Mouse (Mus musculus): ENCODE measurements around the gene Dazap2. TPM values are rescaled to one million over a fixed set of nuclear protein-coding genes. Genes with fewer than 3 reads are reported as not detected.

Dazap2 gene
- total and polyA plus RNA-seq, 3 experiments = 56.0 to 213 (median 159) TPM

DNA sequence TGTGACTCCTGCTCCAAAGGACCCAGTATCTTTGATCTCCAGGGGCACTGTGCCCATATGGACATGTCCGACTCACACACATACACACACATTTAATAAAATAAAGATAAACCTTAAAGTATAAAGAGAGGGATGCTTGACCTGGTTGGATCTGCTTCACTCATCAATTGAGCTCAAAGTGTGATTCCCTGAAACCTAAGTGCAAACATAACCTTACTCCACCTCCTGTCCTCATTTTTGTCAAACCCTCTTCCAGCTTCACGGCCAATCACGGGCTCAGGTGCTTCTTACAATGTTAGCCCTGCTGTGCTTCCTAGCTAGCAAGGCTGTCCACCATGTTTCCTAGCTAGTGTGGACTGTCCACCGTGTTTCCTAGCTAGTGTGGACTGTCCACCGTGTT, 40.1 kb downstream of the Dazap2 start:
- Histone ChIP-seq H3K4me2 (ENCODE audit: insufficient read depth, low read depth, poor library complexity, severe bottlenecking) (no peak overlapping the region), H3K27me3 (replicated peaks) (no peaks in the 10 kb centered on the region), H3K36me3 (replicated peaks in 1 of 2; ENCODE audit: control insufficient read depth in 1 of 2, insufficient read depth in 1 of 2, low read length in 1 of 2) (peaks cover 84 to 88% of the 10 kb centered on the region in 2 experiments), H3K9me3 (replicated peaks; ENCODE audit: low read length) (no peaks in the 10 kb centered on the region), H3K79me2 (replicated peaks; ENCODE audit: control insufficient read depth, extremely low read depth, insufficient read depth, poor library complexity, severe bottlenecking) (no peaks in the 10 kb centered on the region), H3K9ac (ENCODE audit: insufficient read depth, low read depth) (no peak overlapping the region), H3K27ac (ENCODE audit: insufficient read depth, low read depth) (no peak overlapping the region), H3K4me1 (ENCODE audit: control insufficient read depth in 1 of 2, insufficient read depth in 2 of 2) (peaks cover 0 to 2% of the 10 kb centered on the region in 2 experiments; a peak in 2 of 4 replicates), H3K4me3 (replicated peaks in 1 of 3; ENCODE audit: low read depth in 2 of 3, low read length in 2 of 3, poor library complexity in 1 of 3) (no peak overlapping the region)
- TF ChIP-seq NRF1 (IDR thresholded peaks at IDR 0.05; ENCODE audit: low read depth, low read length) (no peak), RAD21 (IDR thresholded peaks at IDR 0.05; ENCODE audit: low read depth, low read length) (no peak), USF1 (IDR thresholded peaks at IDR 0.05; ENCODE audit: low read depth, low read length) (no peak), CHD2 (IDR thresholded peaks at IDR 0.05; ENCODE audit: low read length) (no peak), TCF12 (IDR thresholded peaks at IDR 0.05; ENCODE audit: low read depth, low read length) (no peak), ZKSCAN1 (IDR thresholded peaks at IDR 0.05; ENCODE audit: borderline replicate concordance, low read depth, low read length) (no peak), USF2 (conservative IDR thresholded peaks at IDR 0.05; ENCODE audit: low read depth, low read length) (no peak), MAFK (IDR thresholded peaks at IDR 0.05; ENCODE audit: insufficient replicate concordance, low read length) (no peak), GABPA (IDR thresholded peaks at IDR 0.05; ENCODE audit: insufficient replicate concordance, low read depth, low read length) (no peak)
- no peak for DNase-seq (ENCODE audit: extremely low read depth)
- dilution Hi-C loops (cut with MboI; ENCODE audit: extremely low pct_ligation_motif_present, extremely low pct_unique_long_range_greater_than_20kb, low sequenced_read_pairs) (no loop called here), in situ Hi-C loops (cut with MboI; ENCODE audit: low pct_ligation_motif_present, low pct_unique_long_range_greater_than_20kb, low sequenced_read_pairs) (no loop called here)

DNA sequence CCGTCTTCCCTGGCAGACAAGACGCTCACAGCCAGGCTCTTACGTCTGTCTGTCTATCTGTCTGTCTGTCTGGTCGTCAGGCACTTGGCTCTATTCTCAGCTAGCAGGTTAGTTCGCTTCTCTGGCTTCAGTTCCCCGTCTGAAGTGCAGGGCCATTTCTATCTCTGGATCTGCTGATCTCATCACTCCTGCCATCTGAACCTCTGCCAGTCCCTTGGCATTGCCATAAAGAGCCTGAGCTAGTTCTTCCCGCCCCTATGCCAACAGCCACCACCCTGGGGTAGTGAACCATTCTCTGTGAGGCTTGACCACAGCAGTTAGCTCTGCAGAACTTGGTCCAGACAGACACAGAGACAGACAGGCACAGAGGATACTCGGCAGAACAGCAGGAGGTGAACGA, 45.2 kb downstream of the Dazap2 start:
- Histone ChIP-seq H3K9ac (ENCODE audit: insufficient read depth, low read depth) (no peak overlapping the region), H3K79me2 (replicated peaks; ENCODE audit: control insufficient read depth, extremely low read depth, insufficient read depth, poor library complexity, severe bottlenecking) (peaks cover 13% of the 10 kb centered on the region; the same call in 1 of the 2 replicates), H3K4me2 (ENCODE audit: insufficient read depth, low read depth, poor library complexity, severe bottlenecking) (no peak overlapping the region), H3K36me3 (replicated peaks in 1 of 2; ENCODE audit: control insufficient read depth in 1 of 2, insufficient read depth in 1 of 2, low read length in 1 of 2) (peaks cover 60 to 87% of the 10 kb centered on the region in 2 experiments), H3K4me3 (replicated peaks in 1 of 3; ENCODE audit: low read depth in 2 of 3, low read length in 2 of 3, poor library complexity in 1 of 3) (no peak overlapping the region), H3K9me3 (replicated peaks; ENCODE audit: low read length) (no peaks in the 10 kb centered on the region), H3K27me3 (replicated peaks) (no peaks in the 10 kb centered on the region), H3K4me1 (ENCODE audit: control insufficient read depth in 1 of 2, insufficient read depth in 2 of 2) (peaks cover 14 to 48% of the 10 kb centered on the region in 2 experiments), H3K27ac (ENCODE audit: insufficient read depth, low read depth) (no peak overlapping the region)
- no peak for DNase-seq (ENCODE audit: extremely low read depth)
- TF ChIP-seq USF1 (IDR thresholded peaks at IDR 0.05; ENCODE audit: low read depth, low read length) = no peak
- in situ Hi-C loops (cut with MboI; ENCODE audit: low pct_ligation_motif_present, low pct_unique_long_range_greater_than_20kb, low sequenced_read_pairs) = no loop called here
- dilution Hi-C loops (cut with MboI; ENCODE audit: extremely low pct_ligation_motif_present, extremely low pct_unique_long_range_greater_than_20kb, low sequenced_read_pairs) = no loop called here

DNA sequence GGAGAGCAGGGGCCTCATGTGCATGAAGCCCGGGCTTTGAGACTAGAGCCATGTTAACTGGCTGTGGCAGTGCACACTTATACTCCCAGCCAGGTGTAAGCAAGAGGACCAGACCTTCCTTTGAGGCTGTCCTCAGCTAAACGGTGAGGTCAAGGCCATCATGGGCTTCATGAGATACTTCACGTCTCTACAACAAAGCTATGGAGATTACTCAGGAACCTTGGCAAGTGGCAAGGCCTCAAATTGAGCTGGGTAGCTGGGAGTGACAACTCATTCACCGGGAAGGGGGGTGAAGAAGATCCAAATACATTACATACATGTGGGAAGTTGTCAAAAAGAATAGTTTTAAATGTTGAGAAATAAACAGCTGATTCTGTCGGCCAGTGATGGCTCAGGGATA, 45.7 kb downstream of the Dazap2 start:
- no peak overlapping the region for H3K27ac ChIP-seq (ENCODE audit: insufficient read depth, low read depth)
- no peak for DNase-seq (ENCODE audit: extremely low read depth)
- H3K9ac ChIP-seq (ENCODE audit: insufficient read depth, low read depth) = no peak overlapping the region
- in situ Hi-C loops (cut with MboI; ENCODE audit: low pct_ligation_motif_present, low pct_unique_long_range_greater_than_20kb, low sequenced_read_pairs) (no loop called here), dilution Hi-C loops (cut with MboI; ENCODE audit: extremely low pct_ligation_motif_present, extremely low pct_unique_long_range_greater_than_20kb, low sequenced_read_pairs) (no loop called here)
- no peaks in the 10 kb centered on the region for H3K27me3 ChIP-seq (replicated peaks)
- no peaks in the 10 kb centered on the region for H3K9me3 ChIP-seq (replicated peaks; ENCODE audit: low read length)
- H3K4me2 ChIP-seq (ENCODE audit: insufficient read depth, low read depth, poor library complexity, severe bottlenecking) = no peak overlapping the region
- H3K4me1 ChIP-seq (ENCODE audit: control insufficient read depth in 1 of 2, insufficient read depth in 2 of 2) = peaks cover 17 to 53% of the 10 kb centered on the region in 2 experiments
- no peak for TF ChIP-seq MAX (IDR thresholded peaks at IDR 0.05; ENCODE audit: low read length)
- TF ChIP-seq MYC (IDR thresholded peaks at IDR 0.05; ENCODE audit: low read depth, low read length) = no peak
- no peak for TF ChIP-seq TBP (conservative IDR thresholded peaks at IDR 0.05; ENCODE audit: low read depth, low read length)
- TF ChIP-seq CHD2 (IDR thresholded peaks at IDR 0.05; ENCODE audit: low read length) = no peak
- TF ChIP-seq ETS1 (conservative IDR thresholded peaks at IDR 0.05; ENCODE audit: low read depth, low read length) = no peak
- no peak for TF ChIP-seq MXI1 (IDR thresholded peaks at IDR 0.05; ENCODE audit: low read depth, low read length)
- no peak for TF ChIP-seq USF2 (conservative IDR thresholded peaks at IDR 0.05; ENCODE audit: low read depth, low read length)
- no peak for TF ChIP-seq RCOR1 (conservative IDR thresholded peaks at IDR 0.05; ENCODE audit: low read depth, low read length)
- no peak for TF ChIP-seq IRF4 (IDR thresholded peaks at IDR 0.05; ENCODE audit: low read depth, low read length)
- H3K79me2 ChIP-seq (replicated peaks; ENCODE audit: control insufficient read depth, extremely low read depth, insufficient read depth, poor library complexity, severe bottlenecking) = peaks cover 18% of the 10 kb centered on the region
- H3K4me3 ChIP-seq (replicated peaks in 1 of 3; ENCODE audit: low read depth in 2 of 3, low read length in 2 of 3, poor library complexity in 1 of 3) = no peak overlapping the region
- peaks cover 55 to 85% of the 10 kb centered on the region in 2 experiments for H3K36me3 ChIP-seq (replicated peaks in 1 of 2; ENCODE audit: control insufficient read depth in 1 of 2, insufficient read depth in 1 of 2, low read length in 1 of 2)
